In genomic region chr11:46298889-46299785, GRCm38 (mm10) we compare ENCODE assay signal across 9 mouse cellular contexts. TPM values are rescaled to one million over a fixed set of nuclear protein-coding genes. Genes with fewer than 3 reads are reported as not detected.
A peak's percentile ranks its signal among the peaks of the same experiment; 100 is the strongest.
DNase-seq lines count a peak whose midpoint lies in the region; ATAC-seq and TF ChIP-seq lines count a peak whose summit lies in the region.
"Had no signal": no experiment of that assay in that cellular context is flagged by ENCODE, and none has a peak within 500 bp of the region (broad histone marks: within the 10 kb centered on the region; RNA-seq: fewer than 3 reads in every experiment).

No protein-coding gene starts in this region.

- H3K36me3 ChIP-seq in liver, adult 2 months (ENCODE audit: control insufficient read depth, insufficient read depth, low read length): no peaks in the 10 kb centered on the region
- H3K36me3 ChIP-seq in kidney, embryonic 15.5 days: no peaks in the 10 kb centered on the region
- H3K36me3 ChIP-seq in midbrain, embryonic 14.5 days (ENCODE audit: control insufficient read depth, insufficient read depth, low read length): no peaks in the 10 kb centered on the region
- H3K36me3 ChIP-seq: limb, embryonic 15.5 days had no signal

- no peak overlapping the region for H3K4me2 ChIP-seq in kidney, embryonic 15.5 days
- no peak overlapping the region for H3K4me2 ChIP-seq in midbrain, embryonic 14.5 days (ENCODE audit: low read length)
- H3K4me2 ChIP-seq: limb, embryonic 15.5 days had no signal

- 45% methylated on average over 13 of the region's 13 CpGs for WGBS in liver, adult 2 months
- 43% methylated on average over 13 of the region's 13 CpGs for WGBS in kidney, embryonic 15.5 days
- 77% methylated on average over 13 of the region's 13 CpGs for WGBS in midbrain, embryonic 14.5 days

- peak; percentile 65 for DNase-seq in liver, adult 2 months (ENCODE audit: extremely low read depth, low read depth, low spot score)
- no peak for DNase-seq in liver
- DNase-seq in adrenal gland, postnatal 14 days: peak; percentile 54
- peak; percentile 81 to 83 for DNase-seq in cerebellum, adult 18-20 months
- DNase-seq in heart, postnatal 36 days: no peak
- DNase-seq in midbrain, embryonic 14.5 days: no peak

- H3K4me1 ChIP-seq in liver, adult 2 months (ENCODE audit: control insufficient read depth, insufficient read depth, low read length): peaks cover 17% of the 10 kb centered on the region
- peaks cover 20% of the 10 kb centered on the region for H3K4me1 ChIP-seq in kidney, embryonic 15.5 days
- peaks cover 12% of the 10 kb centered on the region; the same call in 1 of the 2 replicates for H3K4me1 ChIP-seq in midbrain, embryonic 14.5 days (ENCODE audit: control insufficient read depth, insufficient read depth, low read length)

- no peaks in the 10 kb centered on the region for H3K27me3 ChIP-seq in liver, adult 2 months (ENCODE audit: control insufficient read depth, insufficient read depth, low read length)
- no peaks in the 10 kb centered on the region for H3K27me3 ChIP-seq in kidney, embryonic 15.5 days
- no peaks in the 10 kb centered on the region for H3K27me3 ChIP-seq in midbrain, embryonic 14.5 days (ENCODE audit: control insufficient read depth, insufficient read depth, low read length)
- H3K27me3 ChIP-seq: limb, embryonic 15.5 days had no signal

- no peaks in the 10 kb centered on the region for H3K9me3 ChIP-seq in kidney, embryonic 15.5 days (replicated peaks)
- H3K9me3 ChIP-seq in midbrain, embryonic 14.5 days (ENCODE audit: control insufficient read depth, low read length): no peaks in the 10 kb centered on the region
- H3K9me3 ChIP-seq: limb, embryonic 15.5 days had no signal

- no peak overlapping the region for H3K4me3 ChIP-seq in liver, adult 2 months (ENCODE audit: insufficient read depth, low read depth, low read length)
- H3K4me3 ChIP-seq in kidney, embryonic 15.5 days (replicated peaks): no peak overlapping the region
- no peak overlapping the region for H3K4me3 ChIP-seq in midbrain, embryonic 14.5 days (replicated peaks; ENCODE audit: low read depth, low read length)
- H3K4me3 ChIP-seq: limb, embryonic 15.5 days had no signal

- ATAC-seq in kidney, embryonic 15.5 days (replicated peaks; ENCODE audit: low FRiP score): 0 out of 2 replicates have a peak, but pooled peaks have one; percentile 41
- no peak for ATAC-seq in midbrain, embryonic 14.5 days (ENCODE audit: low FRiP score, low TSS enrichment)
- ATAC-seq: hindbrain, postnatal 0 days had no signal

- TF ChIP-seq POLR2A in liver, adult 2 months (IDR thresholded peaks at IDR 0.05; ENCODE audit: extremely low read depth, insufficient read depth, low read length): no peak

- intact Hi-C loops in heart, postnatal 36 days (cut with DNase I): no loop called here

- TF ChIP-seq CTCF in liver, adult 2 months (IDR thresholded peaks at IDR 0.05; ENCODE audit: low read depth, low read length): no peak

- no peak overlapping the region for H3K27ac ChIP-seq in liver, adult 2 months (replicated peaks; ENCODE audit: insufficient read depth, low read depth, low read length)
- H3K27ac ChIP-seq in kidney, embryonic 15.5 days: peak overlapping the region; percentile 54; the same call in 1 of the 2 replicates
- H3K27ac ChIP-seq in midbrain, embryonic 14.5 days (replicated peaks; ENCODE audit: low read depth, low read length): no peak overlapping the region
- H3K27ac ChIP-seq: hindbrain, postnatal 0 days; limb, embryonic 15.5 days had no signal

- no peaks in the 10 kb centered on the region for H3K79me2 ChIP-seq in liver, adult 2 months (ENCODE audit: control insufficient read depth, insufficient read depth, low read length)

- H3K9ac ChIP-seq in liver, adult 2 months (ENCODE audit: low read depth, low read length): no peak overlapping the region
- no peak overlapping the region for H3K9ac ChIP-seq in kidney, embryonic 15.5 days
- H3K9ac ChIP-seq in midbrain, embryonic 14.5 days (replicated peaks; ENCODE audit: low read length): no peak overlapping the region
- H3K9ac ChIP-seq: limb, embryonic 15.5 days had no signal

RNA-seq across cellular contexts. Expression of gene Cyfip2, which starts 13.5 kb away (rescaled TPM):
- 0.55 and 1.5 TPM in 2 replicates for total RNA-seq in liver, adult 2 months (2014; rRNA removed)
- 0.71 and 0.73 TPM in 2 replicates for polyA plus RNA-seq in liver, adult 2 months (2012; rRNA removed)
- 47.1 and 47.7 TPM in 2 replicates for total RNA-seq in adrenal gland, postnatal 14 days (2021)
- polyA plus RNA-seq in kidney, embryonic 15.5 days (2015; fragmentation: Nextera tagmentation; extraction: Ambion mirVana): 15.3 and 15.5 TPM in 2 replicates
- 10 to 100 TPM; 61.9 to 65.1 TPM for total RNA-seq in heart, postnatal 36 days (2021)
- 96.1 and 112 TPM in 2 replicates for polyA plus RNA-seq in midbrain, embryonic 14.5 days (2014; fragmentation: Nextera tagmentation; extraction: Ambion mirVana)

Comparison
In these comparisons a context has a peak if more than half of its experiments do, and no peak if none do; other contexts are left out.
1. DNase-seq: peak in liver, adult 2 months (single experiment), adrenal gland, postnatal 14 days (single experiment) and cerebellum, adult 18-20 months (2 of 2); none in liver (single experiment), heart, postnatal 36 days (0 of 2) and midbrain, embryonic 14.5 days (single experiment).
2. RNA of gene Cyfip2, which starts 13.5 kb away (total RNA-seq): 61.9 to 65.1 TPM in heart, postnatal 36 days and 47.1 to 47.7 TPM in adrenal gland, postnatal 14 days; 0.55 to 1.5 TPM in liver, adult 2 months; every median in the first group is over 10 times any median in the second.